8 mouse cellular contexts compared by ENCODE assay signal in the genomic region with DNA sequence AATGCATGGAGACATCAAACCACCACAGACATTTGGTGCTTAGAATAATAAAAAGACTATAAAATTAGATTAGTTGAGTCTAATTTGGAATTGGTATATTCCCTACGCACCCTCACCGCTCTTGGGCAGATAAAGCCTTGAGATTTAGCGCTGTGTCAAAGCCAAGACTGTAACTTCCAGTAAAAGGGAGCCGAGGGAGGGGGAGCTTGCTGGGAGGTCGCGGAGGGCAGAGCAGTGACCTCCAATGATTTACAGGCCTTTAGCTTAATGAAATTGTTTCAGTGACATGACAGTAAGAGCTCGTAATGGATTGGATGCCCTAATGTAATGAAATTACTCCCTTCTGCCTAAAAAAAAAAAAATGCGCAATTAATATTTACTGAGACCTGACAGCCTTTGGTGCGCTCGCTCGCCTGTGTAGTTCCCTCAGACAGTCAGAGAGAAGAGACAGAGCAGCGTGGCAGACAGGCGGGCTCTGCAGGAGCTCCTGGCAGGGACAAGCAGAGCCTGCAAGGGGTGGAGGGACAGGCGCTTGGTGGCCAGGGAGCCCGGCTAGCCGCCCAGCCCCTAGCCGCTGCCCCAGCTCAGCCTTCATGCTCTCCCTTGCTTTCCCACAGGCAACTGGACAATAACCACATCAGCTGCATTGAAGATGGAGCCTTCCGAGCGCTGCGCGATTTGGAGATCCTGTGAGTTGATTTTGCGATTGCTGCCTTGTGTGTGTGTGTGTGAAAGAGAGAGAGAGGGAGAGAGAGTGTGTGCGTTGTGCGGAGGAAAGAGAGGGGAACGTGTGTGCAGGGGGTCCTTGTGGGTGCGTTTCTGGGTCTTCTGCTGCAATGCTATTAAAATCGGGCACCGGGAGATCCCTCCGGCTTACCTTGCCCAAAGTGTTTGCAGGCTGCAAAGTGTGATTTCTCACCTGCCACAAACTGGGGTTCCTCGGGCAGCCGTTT.
A peak's percentile ranks its signal among the peaks of the same experiment; 100 is the strongest.
DNase-seq lines count a peak whose midpoint lies in the region; ATAC-seq and TF ChIP-seq lines count a peak whose summit lies in the region.

No protein-coding gene starts in this region.

- ATAC-seq in embryonic facial prominence, embryonic 13.5 days (ENCODE audit: insufficient number of reproducible peaks, insufficient read depth, low FRiP score, low TSS enrichment, low read depth): no peak
- no peak for ATAC-seq in limb, embryonic 14.5 days (ENCODE audit: low FRiP score, low read depth)

- H3K9me3 ChIP-seq in embryonic facial prominence, embryonic 13.5 days: no peaks in the 10 kb centered on the region
- no peaks in the 10 kb centered on the region for H3K9me3 ChIP-seq in limb, embryonic 14.5 days (ENCODE audit: control insufficient read depth, low read length)

- DNase-seq in kidney, postnatal 10 days: peak; percentile 29
- DNase-seq in kidney, postnatal 25 days: no peak
- DNase-seq in cerebellum, adult 11-12 months: peak; percentile 64
- DNase-seq in limb, embryonic 14.5 days (ENCODE audit: low spot score): no peak
- no peak for DNase-seq in thymus, postnatal 36 days
- DNase-seq in spleen, postnatal 14 days (ENCODE audit: low spot score in 2 of 2): no peak
- no peak for DNase-seq in urinary bladder, postnatal 4 days (ENCODE audit: low spot score in 2 of 2)

- peaks cover 23% of the 10 kb centered on the region for H3K27me3 ChIP-seq in embryonic facial prominence, embryonic 13.5 days
- H3K27me3 ChIP-seq in limb, embryonic 14.5 days (ENCODE audit: control insufficient read depth, insufficient read depth, low read length): peaks cover 6% of the 10 kb centered on the region; the same call in 1 of the 2 replicates

- WGBS in embryonic facial prominence, embryonic 13.5 days: 39% methylated on average over 31 of the region's 31 CpGs
- 38% methylated on average over 29 of the region's 31 CpGs for WGBS in limb, embryonic 14.5 days

- TF ChIP-seq POLR2A in limb, embryonic 14.5 days (IDR thresholded peaks at IDR 0.05; ENCODE audit: borderline replicate concordance, extremely low read depth, insufficient read depth, insufficient read length): no peak

- H3K4me1 ChIP-seq in embryonic facial prominence, embryonic 13.5 days: peaks cover 15% of the 10 kb centered on the region
- peaks cover 14% of the 10 kb centered on the region; the same call in 1 of the 2 replicates for H3K4me1 ChIP-seq in limb, embryonic 14.5 days (ENCODE audit: control insufficient read depth, insufficient read depth, low read length)

- H3K4me2 ChIP-seq in embryonic facial prominence, embryonic 13.5 days: peak overlapping the region; percentile 9; the same call in 1 of the 2 replicates
- H3K4me2 ChIP-seq in limb, embryonic 14.5 days (replicated peaks; ENCODE audit: low read depth, low read length, severe bottlenecking): 0 out of 2 replicates have a peak overlapping the region, but pooled peaks have one; percentile 13

- no peak overlapping the region for H3K9ac ChIP-seq in embryonic facial prominence, embryonic 13.5 days
- H3K9ac ChIP-seq in limb, embryonic 14.5 days (ENCODE audit: low read depth, low read length, severe bottlenecking): 0 out of 2 replicates have a peak overlapping the region, but pooled peaks have one; percentile 17

- H3K4me3 ChIP-seq in embryonic facial prominence, embryonic 13.5 days: no peak overlapping the region
- no peak overlapping the region for H3K4me3 ChIP-seq in limb, embryonic 14.5 days (replicated peaks; ENCODE audit: low read length)

- H3K27ac ChIP-seq in embryonic facial prominence, embryonic 13.5 days: no peak overlapping the region
- H3K27ac ChIP-seq in limb, embryonic 14.5 days (replicated peaks; ENCODE audit: low read depth, low read length): no peak overlapping the region

- H3K36me3 ChIP-seq in embryonic facial prominence, embryonic 13.5 days: no peaks in the 10 kb centered on the region
- no peaks in the 10 kb centered on the region for H3K36me3 ChIP-seq in limb, embryonic 14.5 days (ENCODE audit: control insufficient read depth, insufficient read depth, low read length)

Comparison
In these comparisons a context has a peak if more than half of its experiments do, and no peak if none do; other contexts are left out.
1. DNase-seq: peak in kidney, postnatal 10 days (single experiment) and cerebellum, adult 11-12 months (single experiment); none in kidney, postnatal 25 days (0 of 2), limb, embryonic 14.5 days (single experiment), thymus, postnatal 36 days (0 of 2), spleen, postnatal 14 days (0 of 2) and urinary bladder, postnatal 4 days (0 of 2).